Comparison of ENCODE assay signal across 8 mouse cellular contexts in genomic region chr15:80517996-80518395, GRCm38 (mm10). TPM values are rescaled to one million over a fixed set of nuclear protein-coding genes. Genes with fewer than 3 reads are reported as not detected.
DNase-seq lines count a peak whose midpoint lies in the region; ATAC-seq lines count a peak whose summit lies in the region.

No protein-coding gene starts in this region.

- peak; percentile 49 for DNase-seq in kidney, postnatal 10 days
- DNase-seq in kidney, adult 9 months: no peak
- peak; percentile 79 for DNase-seq in brain, adult 2 months (ENCODE audit: low read depth, low spot score)
- DNase-seq in left cerebral cortex, adult 9 months (ENCODE audit: low spot score in 2 of 2): peak; percentile 29 to 49
- DNase-seq in naive thymus-derived CD4-positive, alpha-beta T cell, adult 2 months (ENCODE audit: low read depth): peak; percentile 45
- DNase-seq in ovary, postnatal 10 days (ENCODE audit: low spot score): no peak
- DNase-seq in urinary bladder, postnatal 10 days (ENCODE audit: low spot score): no peak

- no peaks in the 10 kb centered on the region for H3K27me3 ChIP-seq in forebrain, embryonic 16.5 days (replicated peaks; ENCODE audit: control insufficient read depth, insufficient read depth, low read length)

- 0 out of 2 replicates have a peak overlapping the region, but pooled peaks have one; percentile 10 for H3K9ac ChIP-seq in forebrain, embryonic 16.5 days (replicated peaks; ENCODE audit: low read depth, low read length)

- H3K4me1 ChIP-seq in forebrain, embryonic 16.5 days (replicated peaks; ENCODE audit: control insufficient read depth, insufficient read depth, low read length): peaks cover 6% of the 10 kb centered on the region

- H3K27ac ChIP-seq in forebrain, embryonic 16.5 days (ENCODE audit: low read length): peak overlapping the region; percentile 61

- ATAC-seq in forebrain, embryonic 16.5 days: peak; percentile 66

- H3K36me3 ChIP-seq in forebrain, embryonic 16.5 days (ENCODE audit: control insufficient read depth, insufficient read depth): no peaks in the 10 kb centered on the region

- peak overlapping the region; percentile 17 for H3K4me2 ChIP-seq in forebrain, embryonic 16.5 days (ENCODE audit: low read length)

- WGBS in forebrain, embryonic 16.5 days: 39% methylated on average over 9 of the region's 9 CpGs

- H3K4me3 ChIP-seq in forebrain, embryonic 16.5 days (replicated peaks; ENCODE audit: low read length): no peak overlapping the region

- no peaks in the 10 kb centered on the region for H3K9me3 ChIP-seq in forebrain, embryonic 16.5 days (ENCODE audit: control insufficient read depth, low read length)

RNA-seq across cellular contexts. Expression of gene Enthd1, which starts 47.0 kb away (rescaled TPM):
- polyA plus RNA-seq in forebrain, embryonic 16.5 days (2015; fragmentation: Nextera tagmentation; extraction: Ambion mirVana): not detected in 2 replicates

RNA-seq across cellular contexts. Expression of gene Grap2, which starts 54.4 kb away (rescaled TPM):
- 0.25 TPM in 1 of 2 replicates, not detected in the other for polyA plus RNA-seq in forebrain, embryonic 16.5 days (2015; fragmentation: Nextera tagmentation; extraction: Ambion mirVana)

Comparison
In these comparisons a context has a peak if more than half of its experiments do, and no peak if none do; other contexts are left out.
1. DNase-seq: peak in kidney, postnatal 10 days (single experiment), brain, adult 2 months (single experiment), left cerebral cortex, adult 9 months (2 of 2) and naive thymus-derived CD4-positive, alpha-beta T cell, adult 2 months (single experiment); none in kidney, adult 9 months (single experiment), ovary, postnatal 10 days (single experiment) and urinary bladder, postnatal 10 days (single experiment).